Mouse (Mus musculus) bone marrow macrophage, adult 2 months (primary cell): Measurements from ENCODE around the gene Gm11172.

Experiments
- CTCF ChIP-seq: IDR thresholded peaks from 2 replicates; pipeline ENCODE4 v1.5.1; 2012; ENCODE audit warnings: low read depth, mild to moderate bottlenecking, low read length, moderate library complexity
- POLR2A ChIP-seq: IDR thresholded peaks from 2 replicates; pipeline ENCODE4 v1.6.1; 2012; ENCODE audit warnings: mild to moderate bottlenecking, low read depth, low read length, borderline replicate concordance

DNA sequence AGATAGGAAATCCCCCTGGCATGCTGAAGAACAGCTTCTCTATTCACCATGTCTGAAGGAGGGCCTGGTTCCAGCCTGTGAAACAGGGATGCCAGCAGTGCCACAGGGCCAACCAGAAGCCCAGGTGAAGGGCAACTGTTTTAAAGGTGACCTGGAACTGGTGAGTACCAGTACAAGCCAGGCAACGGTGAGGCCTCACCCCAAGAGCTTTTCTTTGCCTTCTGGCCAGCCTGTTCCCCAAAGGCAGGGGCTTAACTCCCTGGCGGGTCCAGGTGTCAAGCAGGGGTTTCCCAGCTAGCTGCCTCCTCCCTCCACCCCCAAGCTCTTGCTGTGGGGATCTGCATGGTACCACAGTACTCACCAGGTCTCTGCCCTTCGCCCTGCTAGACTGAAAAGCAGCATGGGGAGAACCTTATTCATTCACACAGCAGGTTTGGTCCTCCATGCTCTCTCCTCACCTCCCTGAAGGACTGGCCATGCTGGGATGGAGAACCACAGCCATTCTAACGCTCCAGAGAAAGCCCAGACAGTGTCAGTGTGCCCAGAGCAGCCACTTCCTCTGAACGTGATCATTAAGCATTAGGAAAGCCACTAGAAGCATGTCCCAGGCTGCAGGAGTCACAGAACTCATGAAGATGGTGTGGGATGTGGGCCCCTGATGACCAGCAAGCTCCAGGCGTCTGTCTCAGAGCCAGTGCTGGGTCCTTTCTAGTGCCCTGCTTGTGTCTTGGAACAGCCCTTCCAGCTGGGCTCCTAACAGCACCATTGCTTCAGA is 30.2 kb upstream of the Gm11172 start:
- TF ChIP-seq CTCF (no peak), POLR2A (no peak)
